Mouse (Mus musculus): Measurements from ENCODE around the gene Gsto2. TPM values are rescaled to one million over a fixed set of nuclear protein-coding genes. Genes with fewer than 3 reads are reported as not detected.

Gsto2 gene
- polyA plus RNA-seq, 1 experiment from 2014 or later, result 2.1 TPM

Small RNA genes within 50 kb of the gene (microRNA-seq; reads per million reads assigned to microRNA genes)
- gene Gm22240, result not detected

Other genes with a start within 250 kb of the Gsto2 start
- gene Col17a1, start 173.4 kb upstream of the Gsto2 start, polyA plus RNA-seq (2014; fragmentation: Nextera tagmentation; extraction: Ambion mirVana), result 0.37 TPM in 2 replicates
- gene Sfr1, start 133.9 kb upstream of the Gsto2 start, polyA plus RNA-seq (2014; fragmentation: Nextera tagmentation; extraction: Ambion mirVana), result 165 and 187 TPM in 2 replicates
- 134 and 161 TPM in 2 replicates for gene Gsto1, start 10.6 kb upstream of the Gsto2 start, polyA plus RNA-seq (2014; fragmentation: Nextera tagmentation; extraction: Ambion mirVana)
- 0.24 and 1.7 TPM in 2 replicates for gene Cfap43, start 53.8 kb downstream of the Gsto2 start, polyA plus RNA-seq (2014; fragmentation: Nextera tagmentation; extraction: Ambion mirVana)
- gene Itprip, start 53.8 kb downstream of the Gsto2 start, polyA plus RNA-seq (2014; fragmentation: Nextera tagmentation; extraction: Ambion mirVana), result 3.8 and 4.4 TPM in 2 replicates
- 0.53 and 0.64 TPM in 2 replicates for gene Cfap58, start 72.1 kb downstream of the Gsto2 start, polyA plus RNA-seq (2014; fragmentation: Nextera tagmentation; extraction: Ambion mirVana)

Measured in neural tube, embryonic 14.5 days (tissue).